Mouse (Mus musculus) adrenal gland, postnatal 14 days (tissue): ENCODE results near the gene Washc4. TPM values are rescaled to one million over a fixed set of nuclear protein-coding genes. Genes with fewer than 3 reads are reported as not detected.

Experiments used
- DNase-seq: peaks from one replicate; pipeline ENCODE4 v3.0.0; 2021; ENCODE audit warnings: mixed read lengths
- total RNA-seq: library from RNA; stranded (reverse); gene quantifications from 2 replicates; pipeline ENCODE4 v1.2.3, GENCODE M21; 2021

Washc4 gene
- total RNA-seq, 1 experiment from 2014 or later, result 20.9 TPM

DNA sequence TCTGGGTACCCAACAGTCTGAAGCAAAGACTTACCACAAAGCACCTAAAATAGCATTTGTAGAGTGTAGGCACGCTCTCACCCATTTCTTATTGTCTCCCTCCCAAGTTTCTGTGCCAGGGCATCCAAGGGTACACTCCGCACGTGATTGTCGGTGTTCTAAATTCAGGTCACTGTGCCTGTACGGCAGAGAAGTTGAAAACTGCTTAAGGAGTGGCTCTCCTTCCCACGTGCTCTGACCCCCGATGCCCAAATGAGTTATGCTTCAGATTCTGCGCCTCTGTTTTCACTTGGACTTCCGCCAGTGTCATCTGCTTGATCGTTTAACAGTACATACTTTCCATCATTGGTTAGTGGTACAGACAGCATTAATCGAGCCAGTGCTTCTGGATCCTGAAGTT is 57.1 kb downstream of the Washc4 start:
- DNase-seq, result no peak

DNA sequence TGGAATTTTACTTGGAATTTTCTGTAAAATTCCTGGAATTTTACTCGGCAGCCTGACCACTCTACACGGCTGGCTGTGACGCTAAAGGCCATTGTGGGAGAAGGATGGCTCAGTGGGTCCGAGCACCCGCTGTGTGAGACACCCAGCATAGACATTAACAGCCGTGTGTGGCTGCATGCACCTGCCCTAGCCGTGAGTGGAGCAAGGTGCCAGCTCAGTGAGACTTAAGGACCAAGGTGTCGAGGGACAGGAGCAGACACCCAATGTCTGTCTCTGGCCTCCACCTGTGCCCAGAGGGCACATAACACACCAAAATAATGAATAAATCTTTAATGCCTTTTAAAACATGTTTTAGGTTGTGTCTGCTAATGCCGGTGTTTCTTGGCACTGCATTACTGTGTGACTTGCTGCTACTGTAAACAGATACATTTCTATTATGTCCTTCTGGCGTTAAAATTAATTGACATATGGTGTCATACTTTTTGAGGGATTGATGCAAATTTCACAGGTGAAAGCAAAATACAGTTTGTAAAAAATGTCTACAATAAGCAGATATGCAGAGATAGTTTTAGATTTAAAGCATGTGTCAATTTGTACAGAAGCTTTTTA is 60.5 kb downstream of the Washc4 start:
- DNase-seq, result no peak

- DNase-seq, result no peak
These were observed 62.2 kb downstream of the Washc4 start for GRCm38 (mm10) chr10:83605637-83606183.

- DNase-seq, result no peak
These were observed 63.6 kb downstream of the Washc4 start for GRCm38 (mm10) chr10:83607111-83607510.

DNA sequence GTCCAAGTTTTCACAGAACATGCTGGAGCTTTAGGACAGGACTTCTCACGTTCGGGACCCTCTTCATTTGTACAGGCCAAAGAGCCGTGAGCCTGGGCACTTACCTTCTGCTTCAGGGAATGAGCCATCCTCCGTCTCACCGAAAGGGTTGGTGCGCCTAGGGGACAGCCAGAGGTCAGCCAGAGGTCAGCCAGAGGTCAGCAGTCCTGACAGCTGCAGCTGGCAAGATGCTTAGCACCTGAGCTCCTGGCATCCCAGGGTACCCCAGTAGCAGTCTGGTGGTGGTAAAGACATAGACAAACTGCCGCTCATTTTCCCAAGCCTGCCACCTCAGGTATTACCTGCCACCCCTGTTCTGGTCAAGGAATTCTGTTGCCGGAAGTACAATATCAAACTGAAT is 65.0 kb downstream of the Washc4 start:
- no peak for DNase-seq

GRCm38 (mm10) chr10:83610518-83610917 is 67.0 kb downstream of the Washc4 start:
- DNase-seq, result peak; percentile 4

GRCm38 (mm10) chr10:83611863-83612262 is 68.3 kb downstream of the Washc4 start:
- peak; percentile 3 for DNase-seq

DNA sequence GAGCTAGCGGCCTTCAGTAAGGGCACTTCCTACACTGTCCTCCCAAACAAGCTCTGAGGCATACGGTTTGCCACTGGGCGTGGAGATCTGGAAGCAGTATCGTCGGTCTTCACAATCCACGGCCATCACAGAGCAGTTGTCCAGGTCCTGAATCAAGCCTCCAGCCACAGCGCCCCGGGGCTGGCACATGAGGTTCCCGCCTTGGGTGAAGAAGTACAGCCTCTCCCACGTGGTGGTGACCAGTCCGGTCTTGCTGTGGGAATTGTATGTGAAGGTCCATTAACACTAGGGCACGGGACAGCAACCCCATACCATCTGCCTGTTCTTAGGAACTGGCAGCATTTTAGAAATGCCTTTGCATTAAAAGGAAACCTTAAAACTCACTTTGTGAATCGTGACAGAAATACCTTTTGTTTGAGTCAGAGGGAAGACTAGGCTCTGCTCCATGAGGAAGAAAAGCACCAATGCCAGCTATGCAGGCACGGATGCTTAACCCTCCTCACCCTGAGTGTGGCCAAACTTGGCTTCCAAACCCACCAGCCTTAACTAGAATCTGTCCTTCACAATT is 69.2 kb downstream of the Washc4 start:
- peak; percentile 2 for DNase-seq

- DNase-seq, result peak; percentile 65
These were observed 73.8 kb downstream of the Washc4 start for GRCm38 (mm10) chr10:83617366-83617765.

- DNase-seq, result peak; percentile 4
These were observed 75.4 kb downstream of the Washc4 start for GRCm38 (mm10) chr10:83618819-83619440.

- DNase-seq, result peak; percentile 0
These were observed 77.0 kb downstream of the Washc4 start for GRCm38 (mm10) chr10:83620350-83621055.

DNA sequence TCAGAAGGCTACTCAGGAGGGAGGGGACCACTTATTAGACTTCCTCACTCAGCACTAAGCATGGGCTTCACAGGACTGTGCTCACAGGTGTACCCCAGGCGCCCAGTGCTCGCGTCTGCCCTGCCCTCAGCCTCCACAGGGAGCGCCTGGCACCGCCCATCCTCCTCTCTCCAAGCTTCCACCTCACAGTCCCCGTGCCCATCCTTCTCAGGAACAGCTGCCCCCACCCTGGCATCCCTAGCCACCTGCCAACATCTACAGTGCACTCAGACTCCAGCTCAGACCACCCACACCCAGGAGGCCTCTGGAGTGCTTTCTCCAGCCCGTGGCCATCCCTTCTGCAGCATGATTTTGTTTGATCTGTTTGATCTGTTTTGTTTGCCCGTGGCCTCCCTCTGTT is 80.5 kb downstream of the Washc4 start:
- no peak for DNase-seq

- DNase-seq, result no peak
These were observed 81.3 kb downstream of the Washc4 start for GRCm38 (mm10) chr10:83624841-83625240.

DNA sequence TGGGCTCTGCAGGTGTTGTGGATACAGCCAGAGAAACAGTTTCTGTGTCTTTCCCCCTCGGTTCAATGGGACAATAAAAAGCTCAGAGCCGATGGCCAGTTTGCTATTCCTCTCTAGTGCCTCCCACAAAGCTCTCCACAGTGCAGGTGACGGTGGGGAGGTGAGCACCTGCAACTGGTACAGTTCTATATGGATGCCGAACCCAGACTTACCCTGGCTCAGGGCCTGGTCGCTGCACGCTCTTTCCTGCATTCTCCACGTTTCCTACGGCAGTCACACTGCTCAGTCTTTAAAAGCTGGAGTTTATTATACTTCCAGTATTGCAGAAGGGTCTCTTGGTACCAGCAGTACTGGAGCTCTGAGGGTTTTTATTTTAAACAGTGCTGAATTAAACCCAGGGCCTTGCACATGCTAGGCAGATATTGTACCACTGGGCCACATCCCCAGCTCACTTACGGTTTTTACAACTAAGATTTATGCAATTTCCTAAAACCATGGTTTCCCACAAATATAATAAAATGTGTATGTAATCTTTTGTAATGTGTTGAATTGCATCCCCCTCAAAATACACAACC is 83.6 kb downstream of the Washc4 start:
- DNase-seq, result no peak

GRCm38 (mm10) chr10:83628241-83628640 is 84.7 kb downstream of the Washc4 start:
- DNase-seq, result no peak

- no peak for DNase-seq
These were observed 85.7 kb downstream of the Washc4 start for GRCm38 (mm10) chr10:83629190-83629781.

DNA sequence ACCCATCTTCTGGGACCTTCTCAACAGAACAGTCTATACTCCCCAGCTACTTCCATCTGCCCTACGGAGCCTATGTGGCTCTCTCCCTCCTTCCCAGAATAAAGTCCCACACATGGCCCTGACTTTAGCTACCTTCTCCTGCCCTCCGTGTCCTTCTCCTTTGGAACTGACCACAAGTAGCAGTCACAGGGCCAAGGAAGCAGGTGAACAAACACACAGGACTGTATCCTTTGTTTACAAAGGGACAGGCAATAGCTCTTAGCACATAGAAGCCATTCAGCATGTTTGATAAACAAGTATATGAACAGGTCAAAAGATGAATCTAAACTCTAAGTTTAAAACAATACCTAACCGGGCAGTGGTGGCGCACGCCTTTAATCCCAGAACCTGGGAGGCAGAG is 86.3 kb downstream of the Washc4 start:
- DNase-seq, result no peak

- DNase-seq, result peak; percentile 50
These were observed 87.3 kb downstream of the Washc4 start for GRCm38 (mm10) chr10:83630899-83631298.

GRCm38 (mm10) chr10:83631775-83632174 is 88.2 kb downstream of the Washc4 start:
- no peak for DNase-seq

DNA sequence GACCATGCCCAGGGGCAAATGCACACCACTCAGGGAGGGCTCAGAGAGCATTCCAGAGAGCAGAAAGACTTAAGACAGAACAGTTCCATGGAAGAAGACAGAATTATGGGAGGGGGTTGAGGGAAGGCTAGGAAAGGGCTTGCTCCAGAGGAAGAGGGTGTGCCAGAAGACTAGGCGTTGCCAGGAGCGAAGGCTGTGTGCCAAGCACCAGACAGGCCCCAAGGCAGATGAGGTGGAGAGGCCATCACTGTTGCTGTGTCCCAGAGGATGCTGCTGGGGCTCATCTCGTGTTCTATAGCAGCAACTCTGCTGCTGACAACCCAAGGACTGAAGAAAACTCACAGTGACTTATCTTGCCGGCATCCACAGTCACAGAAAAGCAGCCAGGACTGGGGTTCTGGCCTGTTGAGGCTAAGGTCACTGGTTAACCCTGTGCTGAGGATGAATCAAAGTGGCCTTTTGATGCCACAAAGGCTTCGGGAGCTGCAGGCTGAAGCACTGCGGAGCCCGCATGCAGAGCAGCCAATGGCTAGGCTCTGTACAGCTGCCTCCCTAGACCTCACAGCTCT is 89.3 kb downstream of the Washc4 start:
- peak; percentile 46 for DNase-seq

DNA sequence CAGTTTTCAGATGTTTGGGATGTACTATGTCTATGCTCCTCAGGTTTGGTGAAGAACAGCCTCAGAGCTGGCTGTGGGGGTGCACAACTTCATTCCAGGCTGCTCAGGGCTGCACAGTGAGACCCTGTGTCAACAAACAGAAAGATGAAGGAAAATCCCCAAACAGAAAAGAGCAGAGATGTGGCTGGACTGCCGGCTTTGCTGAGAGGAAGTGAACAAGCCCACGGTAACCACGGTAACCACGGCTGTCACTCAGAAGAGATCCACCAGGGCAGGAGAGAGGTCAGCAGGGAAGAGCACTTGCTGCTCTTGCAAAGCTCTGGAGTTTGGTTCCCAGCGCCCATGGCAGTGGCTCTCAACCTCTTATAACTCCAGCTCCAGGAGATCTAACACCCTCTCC is 90.9 kb downstream of the Washc4 start:
- DNase-seq, result peak; percentile 42

GRCm38 (mm10) chr10:83636191-83636590 is 92.6 kb downstream of the Washc4 start:
- DNase-seq, result no peak
